Mouse (Mus musculus) midbrain, embryonic 14.5 days (tissue): ENCODE results near the gene Alkbh2. TPM values are rescaled to one million over a fixed set of nuclear protein-coding genes. Genes with fewer than 3 reads are reported as not detected.

Source experiments
- ATAC-seq: fragments of 200-750 bp; cut with Nextera tagmentation; 2 replicates; pipeline ENCODE4 v1.8.0; 2017; ENCODE audit warnings: moderate number of reproducible peaks, moderate library complexity; ENCODE audit not compliant: low FRiP score, low TSS enrichment
- DNase-seq: peaks from one replicate; pipeline ENCODE4 v3.0.0-alpha.2; 2015
- H3K27ac ChIP-seq: fragments of 300-500 bp; sonication (generic); replicated peaks from 2 replicates; pipeline ENCODE4 v1.5.1; 2014; ENCODE audit warnings: mild to moderate bottlenecking, low read depth, low read length, moderate library complexity
- H3K27me3 ChIP-seq: fragments of 300-500 bp; sonication (generic); 2 replicates; pipeline ENCODE4 v1.6.1; 2014; ENCODE audit warnings: low read length, control low read depth, mixed read lengths; ENCODE audit not compliant: control insufficient read depth, insufficient read depth
- H3K36me3 ChIP-seq: fragments of 300-500 bp; sonication (generic); 2 replicates; pipeline ENCODE4 v1.6.1; 2014; ENCODE audit warnings: low read length, control low read depth; ENCODE audit not compliant: control insufficient read depth, insufficient read depth
- H3K4me1 ChIP-seq: fragments of 300-500 bp; sonication (generic); 2 replicates; pipeline ENCODE4 v1.6.1; 2014; ENCODE audit warnings: mild to moderate bottlenecking, antibody characterized with exemption, low read length, control low read depth; ENCODE audit not compliant: control insufficient read depth, insufficient read depth
- H3K4me2 ChIP-seq: fragments of 300-500 bp; sonication (generic); 2 replicates; pipeline ENCODE4 v1.6.1; 2014; ENCODE audit warnings: mild to moderate bottlenecking, low read length, moderate library complexity
- H3K4me3 ChIP-seq: fragments of 300-500 bp; sonication (generic); replicated peaks from 2 replicates; pipeline ENCODE4 v1.5.1; 2014; ENCODE audit warnings: low read depth, low read length
- H3K9ac ChIP-seq: fragments of 300-500 bp; sonication (generic); replicated peaks from 2 replicates; pipeline ENCODE4 v1.6.1; 2014; ENCODE audit warnings: mild to moderate bottlenecking, low read length, moderate library complexity
- H3K9me3 ChIP-seq: fragments of 300-500 bp; sonication (generic); 2 replicates; pipeline ENCODE4 v1.6.1; 2016; ENCODE audit warnings: low read length, control low read depth, mixed read lengths; ENCODE audit not compliant: control insufficient read depth
- WGBS: fragments of 180-500 bp; shearing (Covaris S2); extraction: QIAGEN DNeasy Blood & Tissue Kit; methylation state at CpG from one replicate; pipeline ENCODE4 v1.1.7; 2014; 5-methylcytosine and 5-hydroxymethylcytosine counted together
- polyA plus RNA-seq: library from polyadenylated mRNA; unstranded; fragments of >200 nt; fragmentation: Nextera tagmentation; extraction: Ambion mirVana; gene quantifications from 2 replicates; pipeline ENCODE4 v1.2.1, GENCODE M21; 2014

Gene Alkbh2
- polyA plus RNA-seq, 1 experiment from 2014 or later = 5.2 TPM

GRCm38 (mm10) chr5:114152359-114153092 is 24.5 kb upstream of the Alkbh2 start:
- no peak for ATAC-seq
- H3K9me3 ChIP-seq = no peaks in the 10 kb centered on the region
- no peaks in the 10 kb centered on the region for H3K27me3 ChIP-seq
- no peak for DNase-seq
- WGBS = 88% methylated on average over 12 of the region's 12 CpGs
- no peak overlapping the region for H3K27ac ChIP-seq
- H3K4me3 ChIP-seq = no peak overlapping the region
- H3K36me3 ChIP-seq = no peaks in the 10 kb centered on the region
- no peaks in the 10 kb centered on the region for H3K4me1 ChIP-seq
- H3K9ac ChIP-seq = no peak overlapping the region
- no peak overlapping the region for H3K4me2 ChIP-seq

- Histone ChIP-seq H3K27ac (no peak overlapping the region), H3K4me3 (no peak overlapping the region), H3K27me3 (no peaks in the 10 kb centered on the region), H3K36me3 (no peaks in the 10 kb centered on the region), H3K9me3 (no peaks in the 10 kb centered on the region), H3K4me2 (no peak overlapping the region), H3K9ac (no peak overlapping the region), H3K4me1 (peaks cover 3% of the 10 kb centered on the region; the same call in 1 of the 2 replicates)
- 87% methylated on average over 14 of the region's 14 CpGs for WGBS
- no peak for DNase-seq
- ATAC-seq = no peak
Observed at GRCm38 (mm10) chr5:114147043-114147972, 19.3 kb upstream of the Alkbh2 start.

DNA sequence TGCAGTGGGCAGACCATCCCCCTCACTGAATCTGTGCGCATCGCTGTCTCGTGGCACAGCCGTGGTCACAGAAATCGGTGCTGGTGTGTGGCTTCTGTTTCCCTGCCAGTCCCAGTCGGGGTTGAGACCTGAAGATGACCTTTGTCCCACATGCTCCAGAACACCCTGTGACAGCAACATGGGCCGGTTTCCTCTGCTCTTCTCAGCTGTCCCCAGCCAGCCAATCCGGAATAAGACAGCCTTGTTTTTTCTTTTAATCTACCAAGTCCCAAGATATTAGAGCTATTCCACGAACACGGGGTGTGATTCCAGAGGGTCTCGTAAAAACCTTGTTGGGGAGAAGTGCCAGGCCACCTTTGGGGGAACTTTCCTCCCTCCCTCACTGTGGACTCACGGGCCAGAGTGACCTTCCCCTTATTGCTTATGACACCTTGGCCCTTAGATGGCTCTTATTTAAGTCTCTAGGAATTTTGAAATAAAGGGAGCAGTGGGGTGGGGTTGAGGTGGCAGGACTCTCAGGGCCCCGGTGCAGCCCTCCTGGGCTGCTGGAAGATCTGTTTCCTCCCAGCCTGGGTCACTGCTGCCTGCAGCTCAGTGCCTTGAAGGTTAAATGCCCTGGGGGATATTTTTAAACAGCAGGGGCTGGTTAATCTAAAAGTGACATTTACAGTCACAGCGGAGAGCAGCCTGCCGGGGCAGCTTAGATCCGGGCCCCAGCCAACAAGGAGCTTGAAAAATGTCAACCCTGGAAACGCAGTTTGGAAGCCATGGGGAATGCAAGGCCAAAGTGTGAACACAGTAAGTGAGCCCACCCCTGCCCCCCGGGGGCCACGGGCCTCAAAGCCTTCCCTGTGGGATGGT is 18.2 kb upstream of the Alkbh2 start, which contains the start of gene Acacb:
Gene Acacb, plus strand, starts transcription at position 508 of the 861 bp plus-strand sequence.
- ATAC-seq = no peak

GRCm38 (mm10) chr5:114139175-114139574 is 11.2 kb upstream of the Alkbh2 start:
- DNase-seq = peak; percentile 87
- Histone ChIP-seq H3K4me1 (peaks cover 10% of the 10 kb centered on the region; the same call in 1 of the 2 replicates), H3K4me3 (no peak overlapping the region), H3K9ac (0 out of 2 replicates have a peak overlapping the region, but pooled peaks have one; percentile 4), H3K27me3 (no peaks in the 10 kb centered on the region), H3K9me3 (no peaks in the 10 kb centered on the region), H3K36me3 (no peaks in the 10 kb centered on the region), H3K4me2 (0 out of 2 replicates have a peak overlapping the region, but pooled peaks have one; percentile 4), H3K27ac (peak overlapping the region; percentile 72)
- peak; percentile 69; the same call in 1 of the 2 replicates for ATAC-seq
- 21% methylated on average over 9 of the region's 9 CpGs for WGBS

More for the DNA sequence above, 18.2 kb upstream of the Alkbh2 start, which contains the start of gene Acacb:
- Histone ChIP-seq H3K27me3 (no peaks in the 10 kb centered on the region), H3K4me1 (peaks cover 3% of the 10 kb centered on the region; the same call in 1 of the 2 replicates), H3K9ac (no peak within 1 kb of the TSS), H3K4me2 (no peak within 1 kb of the TSS), H3K36me3 (no peaks in the 10 kb centered on the region), H3K9me3 (no peaks in the 10 kb centered on the region), H3K27ac (no peak within 1 kb of the TSS), H3K4me3 (no peak within 1 kb of the TSS)
- no peak for DNase-seq
- 56% methylated on average over 19 of the region's 19 CpGs for WGBS

DNA sequence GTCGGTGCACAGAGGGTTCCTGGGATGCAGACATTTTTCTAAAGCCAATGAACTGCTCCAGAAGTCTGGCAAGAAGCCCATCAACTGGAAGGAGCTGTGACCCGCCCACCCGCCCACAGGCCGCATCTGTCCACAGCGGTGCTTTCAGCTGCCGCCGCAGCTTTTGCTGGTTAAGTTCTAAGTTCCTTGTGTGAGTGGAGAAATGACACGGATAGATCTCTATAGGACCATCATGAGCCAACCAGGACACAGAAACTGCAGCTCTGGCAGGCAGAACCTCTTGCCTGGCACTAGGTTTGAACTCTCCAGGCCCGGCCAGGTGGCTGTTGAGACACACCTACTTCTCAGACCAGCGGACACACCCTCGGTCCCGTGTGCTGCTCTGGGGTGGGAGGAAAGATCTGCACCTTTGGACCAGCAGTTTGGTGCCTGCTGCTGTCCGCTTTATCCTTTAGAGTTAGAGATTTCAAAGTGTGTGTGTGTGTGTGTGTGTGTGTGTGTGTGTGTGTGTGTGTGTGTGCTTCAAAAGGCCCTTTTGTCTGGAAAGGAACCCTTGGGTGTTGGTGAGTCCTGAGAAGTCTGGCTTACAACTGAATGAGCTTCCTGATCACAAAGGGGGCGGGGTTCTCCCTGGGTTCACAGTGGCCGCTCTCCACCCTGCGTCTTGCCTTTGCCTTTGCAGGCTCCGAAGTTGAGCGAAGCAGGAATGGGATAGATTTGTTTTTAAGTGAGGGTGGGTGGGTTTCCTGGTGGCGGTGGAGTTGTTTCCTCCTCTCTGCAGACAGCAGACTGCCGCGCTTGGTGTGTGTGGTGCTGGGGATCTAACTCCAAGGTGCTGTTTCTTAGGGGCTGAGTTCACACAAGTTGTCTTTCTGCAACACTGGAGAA is 10.5 kb upstream of the Alkbh2 start:
- 0 out of 2 replicates have a peak overlapping the region, but pooled peaks have one; percentile 4 for H3K9ac ChIP-seq
- H3K4me3 ChIP-seq = no peak overlapping the region
- H3K4me1 ChIP-seq = peaks cover 10% of the 10 kb centered on the region; the same call in 1 of the 2 replicates
- WGBS = 65% methylated on average over 21 of the region's 21 CpGs
- no peaks in the 10 kb centered on the region for H3K36me3 ChIP-seq
- no peaks in the 10 kb centered on the region for H3K27me3 ChIP-seq
- H3K4me2 ChIP-seq = 0 out of 2 replicates have a peak overlapping the region, but pooled peaks have one; percentile 4
- ATAC-seq (no peak; the same call in 1 of the 2 replicates), DNase-seq (peak; percentile 53)
- no peaks in the 10 kb centered on the region for H3K9me3 ChIP-seq
- H3K27ac ChIP-seq = peak overlapping the region; percentile 72

- DNase-seq (no peak), ATAC-seq (no peak)
- Histone ChIP-seq H3K27ac (peak overlapping the region; percentile 72; the same call in 1 of the 2 replicates), H3K9me3 (no peaks in the 10 kb centered on the region), H3K36me3 (no peaks in the 10 kb centered on the region), H3K27me3 (no peaks in the 10 kb centered on the region), H3K4me2 (no peak overlapping the region), H3K4me3 (no peak overlapping the region), H3K4me1 (peaks cover 10% of the 10 kb centered on the region; the same call in 1 of the 2 replicates), H3K9ac (no peak overlapping the region)
- 84% methylated on average over 15 of the region's 15 CpGs for WGBS
Observed at GRCm38 (mm10) chr5:114137481-114138276, 9.7 kb upstream of the Alkbh2 start.

- no peak for ATAC-seq
- H3K27me3 ChIP-seq = no peaks in the 10 kb centered on the region
- H3K4me2 ChIP-seq = no peak overlapping the region
- H3K9ac ChIP-seq = no peak overlapping the region
- no peak for DNase-seq
- H3K27ac ChIP-seq = no peak overlapping the region
- no peaks in the 10 kb centered on the region for H3K36me3 ChIP-seq
- no peaks in the 10 kb centered on the region for H3K9me3 ChIP-seq
- H3K4me1 ChIP-seq = peaks cover 10% of the 10 kb centered on the region; the same call in 1 of the 2 replicates
- H3K4me3 ChIP-seq = no peak overlapping the region
- 90% methylated on average over 10 of the region's 10 CpGs for WGBS
Observed at GRCm38 (mm10) chr5:114135516-114135915, 7.5 kb upstream of the Alkbh2 start.
